Mouse (Mus musculus): ENCODE measurements around the gene Bola2.

DNA sequence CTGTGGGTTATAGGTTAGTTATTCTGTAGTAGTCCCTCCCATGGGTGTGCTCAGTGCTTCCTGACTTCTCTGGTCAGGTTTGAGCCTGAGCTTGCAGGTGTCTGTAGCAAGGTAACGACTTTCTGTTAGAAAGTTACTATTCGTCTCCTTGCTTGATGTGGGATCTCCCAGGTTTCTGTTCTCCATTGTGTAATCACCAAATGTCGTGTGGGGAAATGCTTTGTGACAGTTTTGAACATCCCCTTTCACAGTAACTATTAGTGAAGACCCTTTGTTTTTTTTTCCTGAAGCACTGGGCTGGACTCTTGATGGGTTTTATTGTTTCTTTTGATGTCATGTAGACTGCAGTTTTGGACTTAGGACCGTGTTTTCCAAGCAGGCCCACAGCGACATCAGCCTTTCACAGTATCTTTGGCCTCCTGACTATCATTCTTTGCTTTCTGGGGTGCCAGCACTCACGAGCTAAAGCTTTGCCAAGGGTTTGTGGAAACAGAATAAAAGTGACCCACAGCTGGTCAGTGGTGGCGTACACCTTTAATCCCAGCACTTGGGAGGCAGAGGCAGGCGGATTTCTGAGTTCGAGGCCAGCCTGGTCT is 27.6 kb upstream of the Bola2 start:
- no peak for TF ChIP-seq POLR2A (IDR thresholded peaks at IDR 0.05; ENCODE audit: control insufficient read depth, low read depth, low read length)
- no peak for TF ChIP-seq CTCF (IDR thresholded peaks at IDR 0.05; ENCODE audit: control insufficient read depth, insufficient read depth, insufficient replicate concordance, low read depth, low read length)

Measured in testis, adult 2 months (tissue).